Mouse (Mus musculus) MEL (cell line): ENCODE measurements around the gene Sbsn. TPM values are rescaled to one million over a fixed set of nuclear protein-coding genes. Genes with fewer than 3 reads are reported as not detected.

Source experiments
- DNase-seq: peaks from one replicate; pipeline ENCODE4 v3.0.0; 2011; ENCODE audit warnings: low read depth, low spot score
- H3K27ac ChIP-seq: 2 replicates; pipeline ENCODE4 v1.5.1; 2012; ENCODE audit warnings: low read depth, mild to moderate bottlenecking, control low read depth, low read length, moderate library complexity; ENCODE audit not compliant: control insufficient read depth
- H3K27me3 ChIP-seq, 2 experiments: fragments of 150-350 bp in 1 of 2; sonication (generic) in 1 of 2; 2 replicates each; pipeline ENCODE4 v1.6.1; 2012; ENCODE audit warnings: low read length in 2 of 2, mild to moderate bottlenecking in 2 of 2, improper control_type of control experiment in 1 of 2, moderate library complexity in 1 of 2; ENCODE audit not compliant: insufficient read depth in 2 of 2, control insufficient read depth in 1 of 2
- H3K36me3 ChIP-seq, 2 experiments: 2 replicates each; pipeline ENCODE4 v1.6.1; 2012 to 2014; ENCODE audit warnings: low read length in 2 of 2, improper control_type of control experiment in 1 of 2, inconsistent platforms in 1 of 2, mild to moderate bottlenecking in 1 of 2; ENCODE audit not compliant: insufficient read depth in 2 of 2, control insufficient read depth in 1 of 2
- H3K4me1 ChIP-seq, 2 experiments: fragments of 150-350 bp in 1 of 2; sonication (generic) in 1 of 2; 2 replicates each; pipeline ENCODE4 v1.6.1; 2012; ENCODE audit warnings: low read length in 2 of 2, improper control_type of control experiment in 1 of 2, mild to moderate bottlenecking in 1 of 2; ENCODE audit not compliant: insufficient read depth in 2 of 2, control insufficient read depth in 1 of 2
- H3K4me3 ChIP-seq, 2 experiments: fragments of 150-350 bp in 1 of 2; sonication (generic) in 1 of 2; 2 replicates each; pipeline ENCODE4 v1.5.1; 2012; ENCODE audit warnings: low read depth in 2 of 2, low read length in 2 of 2, mild to moderate bottlenecking in 2 of 2, moderate library complexity in 2 of 2, control low read depth in 1 of 2, improper control_type of control experiment in 1 of 2; ENCODE audit not compliant: control insufficient read depth in 1 of 2, insufficient read depth in 1 of 2
- H3K79me2 ChIP-seq: 2 replicates; pipeline ENCODE4 v1.6.1; 2012; ENCODE audit warnings: mild to moderate bottlenecking, low read length, moderate library complexity; ENCODE audit not compliant: control insufficient read depth, poor library complexity, insufficient read depth
- H3K9ac ChIP-seq: 2 replicates; pipeline ENCODE4 v1.6.1; 2012; ENCODE audit warnings: low read depth, mild to moderate bottlenecking, control low read depth, low read length, moderate library complexity; ENCODE audit not compliant: control insufficient read depth, poor library complexity, severe bottlenecking
- H3K9me3 ChIP-seq: fragments of 150-350 bp; sonication (generic); replicated peaks from 2 replicates; pipeline ENCODE4 v1.6.1; 2012; ENCODE audit warnings: mild to moderate bottlenecking, low read length, improper control_type of control experiment, moderate library complexity; ENCODE audit not compliant: insufficient read depth
- CHD1 ChIP-seq: IDR thresholded peaks from 2 replicates; pipeline ENCODE4 v1.6.1; 2012; ENCODE audit warnings: low read depth, mild to moderate bottlenecking, inconsistent platforms, low read length, improper control_type of control experiment
- CHD2 ChIP-seq: IDR thresholded peaks from 2 replicates; pipeline ENCODE4 v1.6.1; 2011; ENCODE audit warnings: low read length, improper control_type of control experiment
- ELF1 ChIP-seq: IDR thresholded peaks from 2 replicates; pipeline ENCODE4 v1.6.1; 2014; ENCODE audit warnings: low read depth, mild to moderate bottlenecking, inconsistent platforms, low read length, improper control_type of control experiment, moderate library complexity
- JUND ChIP-seq: IDR thresholded peaks from 2 replicates; pipeline ENCODE4 v1.6.1; 2011; ENCODE audit warnings: low read depth, mild to moderate bottlenecking, improper control_type of control experiment, low read length
- MYB ChIP-seq: IDR thresholded peaks from 2 replicates; pipeline ENCODE4 v1.6.1; 2011; ENCODE audit warnings: mild to moderate bottlenecking, low read depth, low read length, improper control_type of control experiment
- MYC ChIP-seq: IDR thresholded peaks from 2 replicates; pipeline ENCODE4 v1.6.1; 2011; ENCODE audit warnings: low read depth, mild to moderate bottlenecking, low read length, improper control_type of control experiment, moderate library complexity
- NELFE ChIP-seq: IDR thresholded peaks from 2 replicates; pipeline ENCODE4 v1.6.1; 2011; ENCODE audit warnings: low read depth, low read length, improper control_type of control experiment
- POLR2A ChIP-seq, 2 experiments: IDR thresholded peaks; 2 replicates each; pipeline ENCODE4 v1.6.1; 2011 to 2012; ENCODE audit warnings: low read length in 2 of 2, mild to moderate bottlenecking in 2 of 2, control low read depth in 1 of 2, improper control_type of control experiment in 1 of 2, low read depth in 1 of 2, moderate library complexity in 1 of 2; ENCODE audit not compliant: control insufficient read depth in 1 of 2, insufficient read depth in 1 of 2, poor library complexity in 1 of 2
- RAD21 ChIP-seq: IDR thresholded peaks from 2 replicates; pipeline ENCODE4 v1.6.1; 2011; ENCODE audit warnings: mild to moderate bottlenecking, low read depth, low read length, improper control_type of control experiment
- SMC3 ChIP-seq: IDR thresholded peaks from 2 replicates; pipeline ENCODE4 v1.6.1; 2011; ENCODE audit warnings: low read depth, low read length, improper control_type of control experiment
- UBTF ChIP-seq: IDR thresholded peaks from 2 replicates; pipeline ENCODE4 v1.6.1; 2012; ENCODE audit warnings: low read depth, mild to moderate bottlenecking, inconsistent platforms, low read length, improper control_type of control experiment, moderate library complexity, borderline replicate concordance; ENCODE audit not compliant: insufficient read depth
- USF1 ChIP-seq: IDR thresholded peaks from 2 replicates; pipeline ENCODE4 v1.6.1; 2014; ENCODE audit warnings: low read depth, mild to moderate bottlenecking, inconsistent platforms, low read length, improper control_type of control experiment, moderate library complexity
- ZC3H11A ChIP-seq: IDR thresholded peaks from 2 replicates; pipeline ENCODE4 v1.6.1; 2012; ENCODE audit warnings: low read depth, mild to moderate bottlenecking, inconsistent platforms, low read length, improper control_type of control experiment
- polyA plus RNA-seq, 2 experiments: library from polyadenylated mRNA; stranded (reverse) in 1 of 2; unstranded in 1 of 2; fragments of >175 nt in 1 of 2; fragments of >200 nt in 1 of 2; gene quantifications; 2 replicates each; pipeline versions ENCODE4 v1.2.1 to v1.2.4; 2012; ENCODE audit warnings: low replicate concordance in 2 of 2, low read depth in 1 of 2; ENCODE audit not compliant: insufficient read length in 2 of 2, insufficient read depth in 1 of 2, missing spikeins in 1 of 2
- total RNA-seq: library from RNA; depleted of rRNA; stranded (reverse); fragments of 300-350 nt; gene quantifications from 2 replicates; pipeline ENCODE4 v1.2.3, GENCODE M21; 2012; rRNA removed

Sbsn gene
- total and polyA plus RNA-seq, 3 experiments = 0.17 to 1.2 TPM; not detected in 1

GRCm38 (mm10) chr7:30804026-30804715 is 52.9 kb downstream of the Sbsn start:
- Histone ChIP-seq H3K4me3 (no peak overlapping the region), H3K9me3 (no peaks in the 10 kb centered on the region), H3K79me2 (no peaks in the 10 kb centered on the region), H3K36me3 (no peaks in the 10 kb centered on the region), H3K27me3 (no peaks in the 10 kb centered on the region; a peak in 1 of 4 replicates), H3K27ac (no peak overlapping the region), H3K4me1 (no peaks in the 10 kb centered on the region; a peak in 1 of 4 replicates), H3K9ac (no peak overlapping the region)
- no peak for TF ChIP-seq USF1
- TF ChIP-seq RAD21 = no peak
- TF ChIP-seq ELF1 = no peak
- TF ChIP-seq CHD2 = no peak
- TF ChIP-seq POLR2A (IDR thresholded peaks at IDR 0.05; ENCODE audit: control insufficient read depth in 1 of 2, insufficient read depth in 1 of 2, low read depth in 1 of 2, low read length in 2 of 2, poor library complexity in 1 of 2) = no peak
- no peak for TF ChIP-seq MYB
- no peak for TF ChIP-seq JUND
- TF ChIP-seq UBTF = no peak
- TF ChIP-seq MYC = no peak
- TF ChIP-seq ZC3H11A = no peak
- TF ChIP-seq CHD1 = no peak
- TF ChIP-seq SMC3 = no peak
- TF ChIP-seq NELFE = no peak
- DNase-seq = no peak

Other genes with a start within 250 kb of the Sbsn start
Only the 30 nearest of the 32 such genes appear.
- 1.8 and 2.4 TPM in 2 replicates for gene Arhgap33, start 216.4 kb upstream of the Sbsn start, total RNA-seq
- gene Arhgap33, start 216.4 kb upstream of the Sbsn start, polyA plus RNA-seq = 10 to 100 TPM in 1 of 2 experiments, not detected in 1; 22.3 TPM
- gene Hspb6, start 199.3 kb upstream of the Sbsn start, total RNA-seq = 1.2 and 1.5 TPM in 2 replicates
- gene Hspb6, start 199.3 kb upstream of the Sbsn start, polyA plus RNA-seq = 10 to 100 TPM in 1 of 2 experiments, not detected in 1; 12.4 TPM
- 2.3 and 2.4 TPM in 2 replicates for gene Proser3, start 199.2 kb upstream of the Sbsn start, total RNA-seq
- gene Proser3, start 199.2 kb upstream of the Sbsn start, polyA plus RNA-seq = 1 to 10 TPM in 1 of 2 experiments, not detected in 1; 8.9 TPM
- gene Lin37, start 191.6 kb upstream of the Sbsn start, total RNA-seq = 10.9 and 12.0 TPM in 2 replicates
- gene Lin37, start 191.6 kb upstream of the Sbsn start, polyA plus RNA-seq = 10 to 100 TPM in 1 of 2 experiments, not detected in 1; 49.8 TPM
- 67.2 and 74.2 TPM in 2 replicates for gene U2af1l4, start 188.2 kb upstream of the Sbsn start, total RNA-seq
- gene U2af1l4, start 188.2 kb upstream of the Sbsn start, polyA plus RNA-seq = 10 to 100 TPM in 1 of 2 experiments, not detected in 1; 72.5 TPM
- gene Gm49396, start 188.1 kb upstream of the Sbsn start, total RNA-seq = 1.4 and 1.9 TPM in 2 replicates
- 1 to 10 TPM in 1 of 2 experiments, not detected in 1; 4.2 TPM for gene Gm49396, start 188.1 kb upstream of the Sbsn start, polyA plus RNA-seq
- gene Psenen, start 187.8 kb upstream of the Sbsn start, total RNA-seq = 43.0 and 60.8 TPM in 2 replicates
- gene Psenen, start 187.8 kb upstream of the Sbsn start, polyA plus RNA-seq = 100 to 1,000 TPM in 1 of 2 experiments, not detected in 1; 157 TPM
- gene Igflr1, start 186.0 kb upstream of the Sbsn start, total RNA-seq = 1.3 and 1.7 TPM in 2 replicates
- gene Igflr1, start 186.0 kb upstream of the Sbsn start, polyA plus RNA-seq = 1 to 10 TPM in 1 of 2 experiments, not detected in 1; 3.1 TPM
- gene Kmt2b, start 162.7 kb upstream of the Sbsn start, total RNA-seq = 13.2 and 15.6 TPM in 2 replicates
- gene Kmt2b, start 162.7 kb upstream of the Sbsn start, polyA plus RNA-seq = 10 to 100 TPM in 1 of 2 experiments, not detected in 1; 48.2 TPM
- gene Zbtb32, start 152.6 kb upstream of the Sbsn start, total RNA-seq = 20.1 and 25.9 TPM in 2 replicates
- gene Zbtb32, start 152.6 kb upstream of the Sbsn start, polyA plus RNA-seq = 10 to 100 TPM in 1 of 2 experiments, not detected in 1; 32.8 TPM
- gene Upk1a, start 138.6 kb upstream of the Sbsn start, total RNA-seq = 0.42 and 0.54 TPM in 2 replicates
- gene Upk1a, start 138.6 kb upstream of the Sbsn start, polyA plus RNA-seq = 1 to 10 TPM in 1 of 2 experiments, not detected in 1; 1.6 TPM
- gene Cox6b1, start 125.3 kb upstream of the Sbsn start, total RNA-seq = 566 and 611 TPM in 2 replicates
- gene Cox6b1, start 125.3 kb upstream of the Sbsn start, polyA plus RNA-seq = 100 to 1,000 TPM in 1 of 2 experiments, not detected in 1; 799 TPM
- gene Etv2, start 115.6 kb upstream of the Sbsn start, total RNA-seq = 0.15 TPM in 1 of 2 replicates, not detected in the other
- gene Etv2, start 115.6 kb upstream of the Sbsn start, polyA plus RNA-seq = not detected
- gene Rbm42, start 101.2 kb upstream of the Sbsn start, total RNA-seq = 103 and 124 TPM in 2 replicates
- gene Rbm42, start 101.2 kb upstream of the Sbsn start, polyA plus RNA-seq = 100 to 1,000 TPM in 1 of 2 experiments, not detected in 1; 129 TPM
- gene Haus5, start 86.5 kb upstream of the Sbsn start, total RNA-seq = 34.3 and 35.0 TPM in 2 replicates
- gene Haus5, start 86.5 kb upstream of the Sbsn start, polyA plus RNA-seq = 10 to 100 TPM in 1 of 2 experiments, not detected in 1; 55.9 TPM
- not detected in 2 replicates for gene Pmis2, start 79.9 kb upstream of the Sbsn start, total RNA-seq
- not detected for gene Pmis2, start 79.9 kb upstream of the Sbsn start, polyA plus RNA-seq
- gene 2200002J24Rik, start 52.5 kb upstream of the Sbsn start, total RNA-seq = 0.52 TPM in 1 of 2 replicates, not detected in the other
- gene 2200002J24Rik, start 52.5 kb upstream of the Sbsn start, polyA plus RNA-seq = 1 to 10 TPM in 1 of 2 experiments, not detected in 1; 1.2 TPM
- 2.7 and 3.0 TPM in 2 replicates for gene Atp4a, start 39.3 kb upstream of the Sbsn start, total RNA-seq
- 1 to 10 TPM in 1 of 2 experiments, not detected in 1; 1.5 TPM for gene Atp4a, start 39.3 kb upstream of the Sbsn start, polyA plus RNA-seq
- 218 and 266 TPM in 2 replicates for gene Tmem147, start 21.9 kb upstream of the Sbsn start, total RNA-seq
- gene Tmem147, start 21.9 kb upstream of the Sbsn start, polyA plus RNA-seq = 100 to 1,000 TPM; 307 to 324 TPM
- not detected in 2 replicates for gene Gapdhs, start 7.8 kb upstream of the Sbsn start, total RNA-seq
- under 1 TPM in 1 of 2 experiments, not detected in 1; 0.49 TPM for gene Gapdhs, start 7.8 kb upstream of the Sbsn start, polyA plus RNA-seq
- gene Dmkn, start 12.3 kb downstream of the Sbsn start, total RNA-seq = not detected in 2 replicates
- not detected for gene Dmkn, start 12.3 kb downstream of the Sbsn start, polyA plus RNA-seq
- not detected in 2 replicates for gene Krtdap, start 36.4 kb downstream of the Sbsn start, total RNA-seq
- gene Krtdap, start 36.4 kb downstream of the Sbsn start, polyA plus RNA-seq = not detected
- not detected in 2 replicates for gene Ffar2, start 72.3 kb downstream of the Sbsn start, total RNA-seq
- gene Ffar2, start 72.3 kb downstream of the Sbsn start, polyA plus RNA-seq = under 1 TPM in 1 of 2 experiments, not detected in 1; 0.04 TPM
- not detected in 2 replicates for gene Ffar3, start 104.7 kb downstream of the Sbsn start, total RNA-seq
- gene Ffar3, start 104.7 kb downstream of the Sbsn start, polyA plus RNA-seq = not detected
- gene Ffar1, start 110.1 kb downstream of the Sbsn start, total RNA-seq = not detected in 2 replicates
- gene Ffar1, start 110.1 kb downstream of the Sbsn start, polyA plus RNA-seq = not detected
- gene Cd22, start 128.9 kb downstream of the Sbsn start, total RNA-seq = not detected in 2 replicates
- gene Cd22, start 128.9 kb downstream of the Sbsn start, polyA plus RNA-seq = under 1 TPM in 1 of 2 experiments, not detected in 1; 0.07 TPM
- not detected in 2 replicates for gene Mag, start 163.4 kb downstream of the Sbsn start, total RNA-seq
- gene Mag, start 163.4 kb downstream of the Sbsn start, polyA plus RNA-seq = not detected
- not detected in 2 replicates for gene Hamp2, start 173.2 kb downstream of the Sbsn start, total RNA-seq
- not detected for gene Hamp2, start 173.2 kb downstream of the Sbsn start, polyA plus RNA-seq
- not detected in 2 replicates for gene Hamp, start 192.6 kb downstream of the Sbsn start, total RNA-seq
- gene Hamp, start 192.6 kb downstream of the Sbsn start, polyA plus RNA-seq = not detected
- 34.4 and 43.0 TPM in 2 replicates for gene Usf2, start 205.3 kb downstream of the Sbsn start, total RNA-seq
- 100 to 1,000 TPM in 1 of 2 experiments, not detected in 1; 144 TPM for gene Usf2, start 205.3 kb downstream of the Sbsn start, polyA plus RNA-seq